Mouse (Mus musculus) bone marrow, adult 2 months (tissue): ENCODE data around the gene Srsf1.

Experiments
- CTCF ChIP-seq: fragments of 200-500 bp; IDR thresholded peaks from 2 replicates; pipeline ENCODE4 v1.5.1; 2011; ENCODE audit warnings: low read length, control low read depth; ENCODE audit not compliant: control insufficient read depth, insufficient read depth
- POLR2A ChIP-seq: fragments of 200-500 bp; IDR thresholded peaks from 2 replicates; pipeline ENCODE4 v1.6.1; 2011; ENCODE audit warnings: low read depth, mild to moderate bottlenecking, control low read depth, low read length, borderline replicate concordance; ENCODE audit not compliant: control insufficient read depth

DNA sequence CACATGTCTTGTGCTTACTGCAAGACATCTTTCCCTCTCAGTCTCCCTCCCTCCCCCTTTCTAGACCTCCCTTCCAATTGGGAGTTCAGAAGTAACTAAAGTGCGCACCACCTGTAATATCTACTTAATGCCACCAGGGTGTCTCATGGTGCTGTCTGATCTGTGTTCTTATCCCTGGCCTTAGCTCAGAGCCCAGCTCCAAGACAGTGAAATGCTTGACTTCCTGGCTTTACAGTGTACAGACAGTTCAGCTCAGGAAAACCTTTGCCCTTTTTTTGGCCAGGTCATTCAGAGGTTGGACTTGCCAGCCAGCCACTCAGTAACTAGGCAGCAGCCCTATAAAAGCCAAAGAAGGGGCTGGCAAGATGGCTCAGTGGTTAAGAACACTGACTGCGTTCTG, 12.0 kb downstream of the Srsf1 start:
- TF ChIP-seq POLR2A: no peak
- peak; percentile 55 for TF ChIP-seq CTCF
